Mouse (Mus musculus): ENCODE data around the gene Galnt3. TPM values are rescaled to one million over a fixed set of nuclear protein-coding genes. Genes with fewer than 3 reads are reported as not detected.

The Galnt3 gene
- polyA plus RNA-seq (2017; shearing (Covaris generic)), result not detected

DNA sequence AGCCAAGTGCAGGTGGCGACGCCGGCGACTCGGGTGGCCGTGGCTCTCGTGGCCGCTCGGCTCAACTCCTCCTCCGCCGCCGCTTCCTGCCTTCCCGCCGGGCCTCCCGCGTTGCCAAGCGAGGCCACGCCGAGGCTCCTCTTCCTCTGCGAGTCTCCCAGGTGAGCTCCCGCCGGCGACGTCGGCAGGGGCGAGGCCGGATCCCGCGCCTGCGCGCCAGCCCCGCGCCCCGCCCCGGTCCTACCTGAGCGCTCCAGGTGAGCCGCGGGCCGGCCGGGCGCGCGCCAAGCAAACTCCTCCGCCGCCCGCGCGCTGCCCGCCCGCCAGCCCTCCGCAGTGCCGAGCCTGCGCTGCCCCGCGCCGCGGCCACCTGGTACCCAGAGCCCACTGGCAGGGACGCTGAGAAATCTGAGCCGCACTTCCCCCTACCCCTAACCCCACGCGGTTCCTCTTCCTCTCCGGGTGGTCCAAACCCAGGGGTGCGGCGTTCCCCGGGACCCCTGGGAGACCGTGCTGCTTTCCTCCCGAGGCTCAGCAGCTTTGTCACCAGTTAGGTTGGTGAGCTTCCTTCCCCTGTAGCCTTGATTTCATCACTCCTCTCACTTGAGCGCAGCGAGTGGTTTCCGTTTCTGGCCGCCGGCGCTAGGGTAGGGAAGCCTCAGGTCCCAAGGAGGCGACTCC is at the start of gene Galnt3:
TSS of gene Galnt3 (minus strand) at position 404 of the 681 bp plus-strand sequence.

Other genes with a start within 250 kb of the Galnt3 start
- 4.6 TPM for gene Ttc21b, start 131.6 kb upstream of the Galnt3 start, polyA plus RNA-seq (2017; shearing (Covaris generic))